Mouse (Mus musculus): ENCODE results near the gene Jam2.

- TF ChIP-seq MAFK (IDR thresholded peaks at IDR 0.05; ENCODE audit: insufficient read depth, low read depth, low read length): no peak
- TF ChIP-seq ZC3H11A (IDR thresholded peaks at IDR 0.05; ENCODE audit: borderline replicate concordance, low read depth, low read length): no peak
- TF ChIP-seq HCFC1 (IDR thresholded peaks at IDR 0.05; ENCODE audit: borderline replicate concordance, insufficient read depth, low read length): no peak
- no peak for TF ChIP-seq CHD2 (IDR thresholded peaks at IDR 0.05; ENCODE audit: low read depth, low read length)
Measured at GRCm38 (mm10) chr16:84864656-84865055, 90.7 kb downstream of the Jam2 start.
